Mouse (Mus musculus) urinary bladder, adult 2 months (tissue): ENCODE measurements at regions not wholly inside any gene's neighbourhood (a gene's known extent, or its start where the extent isn't known, plus 50 kb on each side); places are given as distances from the start of the nearest gene placed in this dataset.

Experiments used
- DNase-seq: peaks from one replicate; pipeline ENCODE4 v3.0.0; 2022; ENCODE audit warnings: low spot score

GRCm38 (mm10) chr17:51528161-51528560, 304.9 kb downstream of the Satb1 start:
- no peak for DNase-seq

DNA sequence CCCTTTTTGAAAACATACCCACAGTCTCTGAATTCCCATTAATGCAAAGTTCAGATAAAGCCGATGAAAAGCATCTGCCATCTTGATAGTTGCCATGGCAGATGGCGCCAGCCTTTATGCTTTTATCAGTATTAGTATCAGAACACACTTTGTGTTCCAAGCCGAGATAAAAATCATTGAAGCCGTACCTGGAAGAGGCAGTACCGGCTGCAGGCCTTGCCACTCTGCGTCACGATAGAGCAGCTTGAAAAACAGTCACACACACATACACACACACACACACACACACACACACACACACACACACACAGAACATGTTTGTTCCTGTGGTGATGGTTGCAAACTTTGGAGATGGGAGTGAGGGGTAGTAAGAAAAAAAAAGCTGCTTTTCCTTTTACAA, 306.2 kb downstream of the Satb1 start:
- no peak for DNase-seq

DNA sequence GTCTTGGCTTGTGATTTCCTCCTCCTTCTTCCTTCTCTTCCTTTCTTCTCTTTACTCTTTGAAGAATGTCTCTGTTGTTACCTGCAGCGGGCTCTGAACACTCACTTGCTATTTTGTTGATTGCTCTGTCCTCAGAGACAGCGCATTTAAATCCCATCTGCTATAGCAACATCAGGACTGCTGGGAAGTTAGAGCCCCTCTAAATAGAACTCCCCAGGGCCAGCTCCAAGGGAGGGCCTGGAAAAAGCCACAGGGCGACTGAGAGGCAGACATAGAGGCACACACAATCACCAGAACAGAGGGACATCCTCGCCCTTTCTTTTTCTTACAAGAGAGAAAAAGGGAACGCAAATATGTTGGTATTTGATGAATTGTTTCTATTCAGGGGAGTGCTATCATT, 306.6 kb downstream of the Satb1 start:
- no peak for DNase-seq

DNA sequence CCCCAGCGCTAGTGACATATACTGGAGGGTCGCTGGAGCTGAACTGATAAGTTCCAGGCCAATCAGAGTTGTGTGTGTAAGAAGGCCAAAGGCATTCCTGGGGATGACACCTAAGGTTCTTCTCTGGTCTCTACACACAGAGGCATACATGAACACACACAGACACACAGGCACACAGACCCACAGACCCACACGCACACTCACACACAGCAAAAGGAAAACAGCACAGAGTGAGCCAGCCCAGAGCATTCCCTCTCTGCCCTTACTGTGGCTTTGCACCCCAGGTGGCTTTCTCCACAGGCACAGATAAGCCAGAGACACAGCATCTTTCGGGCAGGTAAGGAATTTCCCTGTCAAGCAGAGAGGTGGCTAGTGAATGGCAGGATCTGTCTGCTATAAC, 307.1 kb downstream of the Satb1 start:
- no peak for DNase-seq

- DNase-seq, result no peak
Observed at GRCm38 (mm10) chr17:51525219-51525618, 307.9 kb downstream of the Satb1 start.

GRCm38 (mm10) chr17:51511917-51512316, 321.2 kb downstream of the Satb1 start:
- DNase-seq, result no peak

GRCm38 (mm10) chr17:51500751-51501150, 321.6 kb upstream of the Tbc1d5 start:
- no peak for DNase-seq

DNA sequence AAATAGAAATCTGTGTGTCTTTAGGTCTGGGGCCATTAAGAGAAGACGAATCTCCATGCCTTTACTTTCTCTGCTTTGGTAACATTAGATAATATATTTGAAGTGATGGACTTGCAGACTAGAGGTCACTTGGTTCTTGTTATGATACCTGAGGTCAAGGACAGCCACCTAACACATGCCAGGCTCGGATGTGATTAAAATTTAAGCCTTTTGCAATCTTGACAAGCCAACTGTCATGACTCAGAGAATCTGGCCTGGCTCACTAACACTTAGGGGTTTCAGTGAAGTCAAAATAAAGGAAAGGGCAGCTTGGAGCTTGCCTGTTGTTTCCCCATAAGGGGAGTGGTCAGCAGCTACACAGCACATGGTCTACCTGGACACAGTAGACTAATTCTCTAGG, 320.4 kb upstream of the Tbc1d5 start:
- no peak for DNase-seq

GRCm38 (mm10) chr17:51495038-51495437, 315.9 kb upstream of the Tbc1d5 start:
- no peak for DNase-seq

- no peak for DNase-seq
Observed at GRCm38 (mm10) chr17:51489386-51489785, 310.2 kb upstream of the Tbc1d5 start.

- no peak for DNase-seq
Observed at GRCm38 (mm10) chr17:51487918-51488445, 308.8 kb upstream of the Tbc1d5 start.

DNA sequence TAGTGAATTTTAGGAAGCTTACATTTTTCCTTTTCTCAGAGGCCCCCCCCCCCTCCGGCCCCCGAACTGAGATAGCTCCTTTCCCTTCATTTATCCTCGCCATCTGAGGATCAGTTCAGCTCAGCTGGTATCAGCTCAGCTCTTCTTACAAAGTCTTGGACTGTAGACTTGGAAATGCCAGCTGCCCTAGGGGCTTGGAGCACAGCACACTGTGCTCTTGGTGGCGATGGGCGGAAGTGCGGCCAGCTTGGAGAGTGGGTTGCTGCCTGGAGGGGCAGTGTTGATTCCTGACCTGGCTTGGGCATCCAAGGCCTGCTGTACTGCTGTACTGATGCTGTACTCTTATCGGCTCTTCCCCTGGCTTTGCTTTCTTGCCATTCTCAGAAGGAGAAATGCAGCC, 298.7 kb upstream of the Tbc1d5 start:
- no peak for DNase-seq

DNA sequence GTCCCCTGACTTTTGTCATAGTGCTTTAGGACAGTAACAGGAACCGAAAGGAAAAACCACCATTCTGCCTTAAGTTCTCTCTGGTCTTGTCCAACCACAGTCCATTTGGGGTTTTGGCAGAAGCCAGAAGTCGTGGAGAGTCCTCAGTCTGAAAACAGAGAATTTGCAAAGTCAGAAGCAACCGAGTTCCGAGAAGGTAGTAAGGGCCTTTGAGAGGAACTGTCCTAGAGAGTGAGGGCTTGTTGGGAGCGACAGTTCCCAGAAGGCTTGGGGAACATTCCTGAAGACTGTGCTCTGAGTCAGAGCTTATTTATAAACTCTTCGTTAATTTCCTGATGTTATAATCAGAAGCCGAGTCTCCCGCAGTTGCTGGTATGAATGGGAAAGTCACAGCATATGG, 298.3 kb upstream of the Tbc1d5 start:
- no peak for DNase-seq

DNA sequence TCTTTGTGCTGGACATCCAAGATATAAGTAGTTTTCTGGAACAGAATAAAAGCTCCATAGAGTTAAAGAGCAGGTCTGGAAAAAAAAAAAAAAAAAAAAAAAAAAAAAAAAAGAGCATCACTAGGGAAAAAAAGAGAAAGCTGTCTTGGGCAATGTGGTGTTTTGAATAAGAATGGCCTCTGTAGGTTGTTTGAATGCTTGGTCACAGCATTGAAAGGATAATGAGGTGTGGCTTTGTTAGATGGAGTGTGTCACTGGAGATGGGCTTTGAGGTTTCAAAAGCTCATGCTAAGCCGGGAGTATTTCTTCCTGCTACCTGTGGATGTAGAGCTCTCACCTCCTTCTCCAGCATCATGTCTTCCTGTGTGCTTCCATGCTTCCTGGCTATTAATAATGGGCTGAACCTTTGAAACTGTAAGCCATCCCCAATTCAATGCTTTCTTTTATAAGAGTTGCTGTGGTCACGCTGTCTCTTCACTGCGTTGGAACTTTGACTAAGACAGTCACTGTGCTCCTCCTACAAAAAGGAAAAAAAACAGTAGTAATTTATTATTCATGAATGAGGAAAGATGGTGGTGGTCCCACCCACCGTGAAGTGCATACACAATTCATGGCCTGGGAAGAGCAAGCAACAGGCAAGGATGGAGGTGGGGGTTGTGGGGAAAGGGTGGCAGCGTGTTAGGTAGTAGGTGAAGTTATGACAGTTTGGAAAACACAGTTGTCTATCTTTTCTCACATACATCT, 283.2 kb upstream of the Tbc1d5 start:
- no peak for DNase-seq

DNA sequence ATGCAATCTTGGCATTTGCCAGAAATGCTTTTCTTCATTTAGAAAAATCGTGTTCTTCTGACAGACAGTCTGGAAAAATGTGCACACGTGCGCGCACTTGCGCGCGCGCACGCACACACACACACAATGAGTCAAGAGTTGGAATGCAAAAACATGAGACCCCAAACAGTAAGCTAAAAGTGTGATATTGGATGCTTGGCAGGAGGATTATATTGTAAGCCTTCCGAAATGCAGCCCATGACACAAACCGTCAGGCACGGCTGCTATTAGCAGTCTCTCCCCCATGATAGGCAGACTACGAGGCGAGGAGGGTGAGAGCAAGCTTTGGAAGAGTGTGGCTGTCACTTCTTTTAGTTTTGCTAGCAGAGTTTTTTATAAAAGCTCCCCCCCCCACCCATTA, 282.1 kb upstream of the Tbc1d5 start:
- DNase-seq, result no peak

DNA sequence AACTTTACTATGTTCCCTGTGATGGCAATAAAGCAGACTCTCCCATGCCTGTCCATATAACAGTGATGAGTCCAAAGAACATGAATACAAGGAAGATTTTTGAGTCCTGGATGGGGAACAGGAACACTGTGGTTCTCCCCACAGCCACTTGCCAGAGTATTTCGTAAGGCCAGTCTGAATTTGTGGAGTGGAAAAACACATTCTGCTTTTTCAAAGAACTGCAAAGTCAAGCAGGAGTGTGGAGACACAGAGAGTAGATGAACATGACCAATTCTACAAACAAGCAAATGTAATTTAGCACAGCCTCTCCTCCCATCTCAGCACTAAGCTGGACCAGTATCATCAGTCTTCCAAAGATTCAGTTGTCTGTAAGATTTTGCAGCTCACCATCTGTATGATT, 280.0 kb upstream of the Tbc1d5 start:
- no peak for DNase-seq

GRCm38 (mm10) chr17:51415746-51416145, 236.6 kb upstream of the Tbc1d5 start:
- DNase-seq, result no peak

DNA sequence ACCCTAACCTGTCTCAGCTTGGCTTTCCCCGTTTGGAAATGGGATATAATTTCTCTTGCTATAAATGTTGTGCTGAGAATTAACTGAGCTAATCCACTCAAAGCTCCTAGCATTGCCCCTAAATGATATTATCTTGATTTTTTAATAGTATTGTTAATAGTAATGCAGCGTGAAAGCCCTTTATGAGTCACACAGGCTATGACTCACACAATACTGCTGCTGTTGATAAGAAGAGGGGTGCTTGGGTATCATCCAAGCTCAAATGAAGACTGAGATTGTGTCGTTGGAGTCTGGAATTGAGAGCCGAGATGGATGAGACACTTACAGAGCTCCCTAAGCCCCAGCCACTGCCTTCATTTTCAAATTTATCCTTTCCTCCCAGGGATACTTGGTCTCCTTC, 235.2 kb upstream of the Tbc1d5 start:
- no peak for DNase-seq

DNA sequence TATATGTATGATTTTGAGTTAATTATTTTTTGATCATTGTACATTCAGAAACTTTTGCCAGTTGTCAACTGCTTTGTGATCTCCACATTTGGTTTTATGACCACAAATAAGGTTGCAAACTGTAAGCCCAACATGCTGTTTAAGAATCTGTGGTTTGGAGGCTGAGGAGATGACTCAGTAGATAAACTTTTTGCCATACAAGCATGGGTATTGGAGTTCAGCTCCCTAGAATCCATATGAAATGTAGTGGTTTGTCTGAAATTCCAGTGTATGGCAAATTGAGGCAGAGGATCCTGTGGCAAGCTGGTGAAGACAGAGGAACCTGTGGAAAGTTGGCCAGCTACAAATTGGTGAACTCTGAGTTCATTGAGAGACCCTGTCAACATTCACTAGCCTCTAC, 234.6 kb upstream of the Tbc1d5 start:
- DNase-seq, result no peak

DNA sequence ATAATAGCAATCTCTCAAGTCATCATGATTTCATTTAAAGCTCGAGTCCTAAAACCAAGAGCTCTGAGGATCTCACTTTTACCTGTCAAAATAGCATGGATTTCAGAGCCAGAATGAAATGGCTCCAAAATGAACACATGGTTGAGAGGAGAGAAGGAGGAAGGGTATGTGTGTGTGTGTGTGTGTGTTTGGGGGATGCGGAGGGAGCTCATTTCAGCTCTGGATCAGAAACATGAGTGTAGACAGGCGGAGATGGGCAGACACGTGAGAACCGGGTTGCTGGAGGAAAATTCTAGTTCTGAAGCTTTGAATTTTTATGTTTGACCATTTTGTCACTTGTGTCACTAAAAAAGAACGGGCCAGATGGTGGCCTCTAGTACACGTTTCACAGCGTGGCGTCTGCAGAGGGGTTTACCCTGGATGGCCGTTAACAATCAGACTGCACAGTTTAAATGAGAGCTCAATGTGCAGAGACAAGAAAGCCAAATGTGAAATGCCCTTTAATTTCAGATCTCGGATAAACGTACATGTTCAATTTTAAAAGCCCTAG, 232.5 kb upstream of the Tbc1d5 start:
- no peak for DNase-seq

DNA sequence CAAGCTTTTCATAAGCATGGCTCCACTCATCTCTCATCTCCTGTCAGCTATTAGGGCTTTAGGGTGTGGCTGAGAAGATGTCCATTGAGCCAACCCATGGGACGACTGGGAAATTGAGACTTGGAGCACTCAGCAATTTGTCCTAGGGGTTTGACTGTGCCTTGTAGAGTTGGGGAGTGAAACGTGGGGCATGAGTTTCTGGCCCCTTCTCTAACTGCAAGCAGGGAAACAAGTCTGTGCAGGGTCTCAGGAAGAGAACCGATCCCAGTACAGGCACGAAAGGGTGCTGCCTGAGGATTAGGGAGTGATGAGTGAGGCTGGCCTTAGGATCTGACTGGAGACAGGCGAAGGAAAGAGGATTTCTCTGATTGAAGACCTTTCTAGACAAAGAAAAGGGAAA, 229.7 kb upstream of the Tbc1d5 start:
- DNase-seq, result no peak

- no peak for DNase-seq
Observed at GRCm38 (mm10) chr17:51408367-51408766, 229.2 kb upstream of the Tbc1d5 start.

- no peak for DNase-seq
Observed at GRCm38 (mm10) chr17:51407046-51407445, 227.9 kb upstream of the Tbc1d5 start.

- no peak for DNase-seq
Observed at GRCm38 (mm10) chr17:51405059-51405458, 225.9 kb upstream of the Tbc1d5 start.
